Mouse (Mus musculus): ENCODE data around the gene Arhgef2. TPM values are rescaled to one million over a fixed set of nuclear protein-coding genes. Genes with fewer than 3 reads are reported as not detected.

Gene Arhgef2
- polyA plus RNA-seq, 1 experiment = 361 TPM

DNA sequence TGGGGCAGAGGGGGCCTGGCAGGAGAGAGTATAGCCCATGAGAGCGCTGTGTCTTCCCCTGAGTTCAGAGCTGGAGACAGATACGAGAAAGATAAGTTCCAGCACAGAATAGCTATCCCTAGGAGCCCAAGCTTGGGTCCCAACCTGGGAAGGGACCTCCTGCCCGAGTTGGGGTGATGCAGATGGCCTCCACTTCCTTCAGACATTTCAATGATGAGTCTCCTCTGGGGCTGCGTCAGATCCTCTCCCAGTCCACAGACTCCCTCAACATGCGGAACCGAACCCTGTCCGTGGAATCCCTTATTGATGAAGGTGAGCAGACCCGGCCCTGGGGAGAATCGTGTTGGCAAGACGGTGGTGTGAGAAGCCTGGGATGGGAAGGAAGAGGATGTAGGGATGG, 27.3 kb downstream of the Arhgef2 start:
- no peak overlapping the region for H3K4me3 ChIP-seq
- H3K79me2 ChIP-seq (ENCODE audit: control insufficient read depth, insufficient read depth) = peaks cover 63% of the 10 kb centered on the region
- no peaks in the 10 kb centered on the region for H3K27me3 ChIP-seq (ENCODE audit: control insufficient read depth, insufficient read depth, insufficient read length)
- TF ChIP-seq TCF12 (IDR thresholded peaks at IDR 0.05; ENCODE audit: insufficient read depth, poor library complexity, severe bottlenecking) (no peak), USF1 (IDR thresholded peaks at IDR 0.05; ENCODE audit: low read depth) (no peak), TCF3 (IDR thresholded peaks at IDR 0.05; ENCODE audit: insufficient read length, low read depth) (no peak), REST (IDR thresholded peaks at IDR 0.05; ENCODE audit: insufficient read depth, insufficient read length) (no peak), MYOG (IDR thresholded peaks at IDR 0.05; ENCODE audit: control insufficient read depth in 1 of 3, insufficient read depth in 1 of 3, insufficient read length in 2 of 3, low read depth in 2 of 3) (no peak), MYOD1 (IDR thresholded peaks at IDR 0.05; ENCODE audit: control insufficient read depth in 1 of 3, insufficient read length in 2 of 3, low read depth in 2 of 3) (no peak), MAX (IDR thresholded peaks at IDR 0.05; ENCODE audit: low read depth) (no peak), POLR2A (IDR thresholded peaks at IDR 0.05; ENCODE audit: insufficient read length, low read depth) (no peak)
- H3ac ChIP-seq (ENCODE audit: control insufficient read depth, insufficient read length) = no peak overlapping the region
- peaks cover 79% of the 10 kb centered on the region for H3K36me3 ChIP-seq (ENCODE audit: control insufficient read depth, insufficient read depth)
- H3K4me2 ChIP-seq (ENCODE audit: low read depth) = no peak overlapping the region

DNA sequence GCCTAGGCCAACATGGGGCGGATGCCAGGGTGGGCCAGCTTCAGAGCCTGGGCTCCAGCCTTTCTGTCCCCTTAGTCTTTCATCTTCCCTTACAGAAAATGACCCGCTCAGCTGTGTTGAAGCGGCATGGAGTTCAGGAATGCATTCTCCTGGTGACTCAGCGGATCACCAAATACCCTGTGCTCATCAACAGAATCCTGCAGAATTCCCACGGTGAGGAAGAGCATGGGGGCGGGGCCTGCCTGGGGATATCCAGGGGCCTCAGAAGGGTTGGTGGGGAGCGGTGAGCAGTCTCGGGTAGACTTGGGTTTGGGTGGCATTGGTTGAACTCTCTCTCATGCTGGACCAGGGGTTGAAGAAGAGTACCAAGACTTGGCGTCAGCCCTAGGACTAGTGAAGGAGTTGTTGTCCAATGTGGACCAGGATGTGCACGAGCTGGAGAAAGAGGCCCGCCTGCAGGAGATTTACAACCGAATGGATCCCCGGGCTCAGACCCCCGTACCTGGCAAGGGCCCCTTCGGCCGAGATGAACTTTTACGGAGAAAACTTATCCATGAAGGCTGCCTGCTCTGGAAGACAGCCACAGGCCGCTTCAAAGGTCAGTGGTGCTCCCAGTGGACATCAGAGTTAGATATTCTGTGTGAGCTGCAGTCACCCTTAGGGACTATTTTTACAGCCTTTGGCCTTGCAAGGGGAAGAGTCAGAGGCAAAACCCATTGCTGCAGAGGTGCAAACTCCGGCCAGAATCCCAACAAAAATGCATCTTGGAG, 29.9 kb downstream of the Arhgef2 start:
- no peak for TF ChIP-seq MYOD1 (IDR thresholded peaks at IDR 0.05; ENCODE audit: control insufficient read depth in 1 of 3, insufficient read length in 2 of 3, low read depth in 2 of 3)
- TF ChIP-seq MAX (IDR thresholded peaks at IDR 0.05; ENCODE audit: low read depth) = no peak
- no peak for TF ChIP-seq POLR2AphosphoS2 (IDR thresholded peaks at IDR 0.05; ENCODE audit: insufficient read length, low read depth)
- no peak for TF ChIP-seq E2F4 (IDR thresholded peaks at IDR 0.05; ENCODE audit: insufficient read depth)
- TF ChIP-seq TCF12 (IDR thresholded peaks at IDR 0.05; ENCODE audit: insufficient read depth, poor library complexity, severe bottlenecking) = no peak
- TF ChIP-seq CEBPB (IDR thresholded peaks at IDR 0.05; ENCODE audit: insufficient read depth, poor library complexity, severe bottlenecking) = no peak
- TF ChIP-seq MYOG (IDR thresholded peaks at IDR 0.05; ENCODE audit: control insufficient read depth in 1 of 3, insufficient read depth in 1 of 3, insufficient read length in 2 of 3, low read depth in 2 of 3) = no peak
- TF ChIP-seq TCF3 (IDR thresholded peaks at IDR 0.05; ENCODE audit: insufficient read length, low read depth) = no peak
- TF ChIP-seq REST (IDR thresholded peaks at IDR 0.05; ENCODE audit: insufficient read depth, insufficient read length) = no peak
- no peak for TF ChIP-seq POLR2A (IDR thresholded peaks at IDR 0.05; ENCODE audit: insufficient read length, low read depth)
- no peak for TF ChIP-seq USF1 (IDR thresholded peaks at IDR 0.05; ENCODE audit: low read depth)
- no peak for TF ChIP-seq SRF (IDR thresholded peaks at IDR 0.05; ENCODE audit: control insufficient read depth, insufficient read length, low read depth)
- H3K4me3 ChIP-seq = no peak overlapping the region
- H3K79me2 ChIP-seq (ENCODE audit: control insufficient read depth, insufficient read depth) = peaks cover 45% of the 10 kb centered on the region
- H3ac ChIP-seq (ENCODE audit: control insufficient read depth, insufficient read length) = no peak overlapping the region
- H3K27me3 ChIP-seq (ENCODE audit: control insufficient read depth, insufficient read depth, insufficient read length) = no peaks in the 10 kb centered on the region
- peak overlapping the region; percentile 32 for H3K4me2 ChIP-seq (ENCODE audit: low read depth)
- peaks cover 93% of the 10 kb centered on the region for H3K36me3 ChIP-seq (ENCODE audit: control insufficient read depth, insufficient read depth)

DNA sequence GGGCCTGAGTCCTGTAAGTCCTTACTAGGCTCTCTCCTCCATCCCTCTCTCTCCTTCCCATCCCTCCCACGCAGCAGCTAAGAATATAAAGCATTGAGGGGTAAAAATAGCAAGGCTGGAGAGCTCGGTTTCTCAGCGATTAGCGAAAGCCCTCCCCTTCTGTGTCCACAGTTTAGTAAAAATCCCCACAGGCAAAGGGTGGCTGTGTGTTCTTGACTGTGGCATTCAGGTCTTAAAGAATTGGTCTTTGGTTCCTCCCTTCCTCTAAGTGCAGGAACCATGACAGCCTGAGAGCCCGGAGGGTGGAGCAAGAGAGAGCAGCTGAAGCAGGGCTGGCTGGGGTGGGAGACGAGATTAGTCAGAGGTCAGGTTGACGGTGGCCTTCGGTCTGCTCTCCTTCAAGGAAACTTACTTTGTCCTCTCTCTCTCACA, 30.8 kb downstream of the Arhgef2 start:
- Histone ChIP-seq H3K27me3 (ENCODE audit: control insufficient read depth, insufficient read depth, insufficient read length) (no peaks in the 10 kb centered on the region), H3K79me2 (ENCODE audit: control insufficient read depth, insufficient read depth) (peaks cover 39% of the 10 kb centered on the region), H3ac (ENCODE audit: control insufficient read depth, insufficient read length) (no peak overlapping the region), H3K36me3 (ENCODE audit: control insufficient read depth, insufficient read depth) (peaks cover 93% of the 10 kb centered on the region), H3K4me2 (ENCODE audit: low read depth) (peak overlapping the region; percentile 32), H3K4me3 (no peak overlapping the region)
- TF ChIP-seq POLR2A (IDR thresholded peaks at IDR 0.05; ENCODE audit: insufficient read length, low read depth) = peak; percentile 15
- TF ChIP-seq POLR2AphosphoS2 (IDR thresholded peaks at IDR 0.05; ENCODE audit: insufficient read length, low read depth) = peak; percentile 62
- TF ChIP-seq MYOD1 (IDR thresholded peaks at IDR 0.05; ENCODE audit: control insufficient read depth in 1 of 3, insufficient read length in 2 of 3, low read depth in 2 of 3) = peak in 1 of 3 experiments; percentile 31
- TF ChIP-seq CEBPB (IDR thresholded peaks at IDR 0.05; ENCODE audit: insufficient read depth, poor library complexity, severe bottlenecking) = no peak
- TF ChIP-seq MYOG (IDR thresholded peaks at IDR 0.05; ENCODE audit: control insufficient read depth in 1 of 3, insufficient read depth in 1 of 3, insufficient read length in 2 of 3, low read depth in 2 of 3) = peak in 1 of 3 experiments; percentile 38

DNA sequence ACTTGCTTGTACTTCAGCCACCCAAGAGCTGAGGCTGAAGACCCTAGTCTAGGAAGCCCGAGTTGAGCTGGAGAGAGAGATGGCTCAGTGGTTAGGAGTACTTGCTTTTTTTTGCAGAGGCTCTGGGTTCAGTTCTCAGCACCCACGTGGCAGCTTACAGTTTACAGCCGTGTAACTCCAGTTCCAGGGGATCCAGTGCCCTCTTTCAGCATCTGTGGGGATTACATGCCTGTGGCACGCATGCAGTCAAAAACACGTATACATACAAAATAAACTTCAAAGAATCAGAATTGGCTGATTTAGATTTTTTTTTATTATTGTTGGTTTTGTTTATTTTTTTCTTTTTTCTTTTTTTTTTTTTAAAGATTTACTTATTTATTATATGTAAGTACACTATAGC, 31.4 kb downstream of the Arhgef2 start:
- peaks cover 38% of the 10 kb centered on the region for H3K79me2 ChIP-seq (ENCODE audit: control insufficient read depth, insufficient read depth)
- peaks cover 98% of the 10 kb centered on the region for H3K36me3 ChIP-seq (ENCODE audit: control insufficient read depth, insufficient read depth)
- H3ac ChIP-seq (ENCODE audit: control insufficient read depth, insufficient read length) = no peak overlapping the region
- no peaks in the 10 kb centered on the region for H3K27me3 ChIP-seq (ENCODE audit: control insufficient read depth, insufficient read depth, insufficient read length)
- H3K4me3 ChIP-seq = no peak overlapping the region
- peak; percentile 30 for TF ChIP-seq POLR2A (IDR thresholded peaks at IDR 0.05; ENCODE audit: insufficient read length, low read depth)
- TF ChIP-seq TCF12 (IDR thresholded peaks at IDR 0.05; ENCODE audit: insufficient read depth, poor library complexity, severe bottlenecking) = no peak
- TF ChIP-seq E2F4 (IDR thresholded peaks at IDR 0.05; ENCODE audit: insufficient read depth) = no peak
- TF ChIP-seq POLR2AphosphoS2 (IDR thresholded peaks at IDR 0.05; ENCODE audit: insufficient read length, low read depth) = peak; percentile 51
- H3K4me2 ChIP-seq (ENCODE audit: low read depth) = no peak overlapping the region

DNA sequence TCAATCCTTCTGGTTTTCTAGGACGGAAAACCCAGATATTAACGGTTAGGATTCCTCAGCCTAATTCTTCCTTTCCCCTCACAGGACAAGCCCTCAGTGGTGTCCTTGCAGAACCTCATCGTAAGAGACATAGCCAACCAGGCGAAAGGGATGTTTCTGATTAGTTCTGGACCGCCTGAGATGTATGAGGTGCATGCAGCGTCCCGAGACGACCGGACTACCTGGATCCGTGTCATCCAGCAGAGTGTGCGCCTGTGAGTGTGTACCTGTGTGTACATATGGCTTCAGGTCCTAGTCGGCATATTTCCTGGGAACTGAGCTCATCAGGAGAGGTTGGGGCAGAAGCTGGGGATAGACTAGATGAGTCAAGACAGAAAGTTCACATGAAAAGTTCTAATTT, 33.5 kb downstream of the Arhgef2 start:
- H3K27me3 ChIP-seq (ENCODE audit: control insufficient read depth, insufficient read depth, insufficient read length) = no peaks in the 10 kb centered on the region
- H3K36me3 ChIP-seq (ENCODE audit: control insufficient read depth, insufficient read depth) = peaks cover 95% of the 10 kb centered on the region
- H3K4me3 ChIP-seq = no peak overlapping the region
- no peak overlapping the region for H3K4me2 ChIP-seq (ENCODE audit: low read depth)
- H3ac ChIP-seq (ENCODE audit: control insufficient read depth, insufficient read length) = no peak overlapping the region
- TF ChIP-seq CEBPB (IDR thresholded peaks at IDR 0.05; ENCODE audit: insufficient read depth, poor library complexity, severe bottlenecking) (no peak), POLR2A (IDR thresholded peaks at IDR 0.05; ENCODE audit: insufficient read length, low read depth) (peak; percentile 61), POLR2AphosphoS2 (IDR thresholded peaks at IDR 0.05; ENCODE audit: insufficient read length, low read depth) (peak; percentile 72)
- H3K79me2 ChIP-seq (ENCODE audit: control insufficient read depth, insufficient read depth) = peaks cover 19% of the 10 kb centered on the region
